Mouse (Mus musculus): ENCODE data around the gene Olfr901.

GRCm38 (mm10) chr9:38470807-38471206, 41.6 kb downstream of the Olfr901 start, which contains the start of gene Olfr905:
- TF ChIP-seq CTCF (IDR thresholded peaks at IDR 0.05; ENCODE audit: low read depth) (no peak), EP300 (IDR thresholded peaks at IDR 0.05; ENCODE audit: low read depth) (no peak)

All from liver, embryonic 14.5 days (tissue).